Mouse (Mus musculus) CH12.LX (cell line): ENCODE measurements around the gene Iqcd.

Experiments used
- CTCF ChIP-seq, 2 experiments: IDR thresholded peaks in 1 of 2; conservative IDR thresholded peaks in 1 of 2; 2 replicates each; pipeline ENCODE4 v1.5.1; 2011 to 2012; ENCODE audit warnings: low read depth in 2 of 2, low read length in 2 of 2, improper control_type of control experiment in 1 of 2, inconsistent platforms in 1 of 2, mild to moderate bottlenecking in 1 of 2, moderate library complexity in 1 of 2
- ZC3H11A ChIP-seq: IDR thresholded peaks from 2 replicates; pipeline ENCODE4 v1.6.1; 2012; ENCODE audit warnings: low read depth, mild to moderate bottlenecking, inconsistent platforms, low read length, improper control_type of control experiment

DNA sequence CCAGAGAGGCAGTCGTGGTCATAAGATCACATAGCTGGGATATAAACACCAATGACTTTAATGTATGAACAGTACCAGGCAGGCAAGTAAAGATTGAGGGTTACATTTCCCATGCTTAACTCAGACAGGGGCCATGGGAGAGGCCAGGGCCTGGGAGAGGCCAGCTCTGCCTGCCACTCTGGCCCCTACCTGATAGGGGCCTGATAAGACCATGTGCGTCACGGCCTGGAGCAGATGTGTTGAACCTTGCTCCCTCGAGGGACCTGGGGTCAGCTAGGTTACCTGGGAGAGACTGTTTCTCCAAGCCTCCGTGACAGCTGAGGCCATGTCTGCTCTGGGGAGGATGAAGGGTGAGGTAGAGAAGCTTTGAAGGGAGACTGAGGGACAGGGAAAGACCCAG lies 62.4 kb downstream of the Iqcd start:
- TF ChIP-seq ZC3H11A (no peak), CTCF (conservative IDR thresholded peaks at IDR 0.05 in 1 of 2, IDR thresholded peaks at IDR 0.05 in 1 of 2; ENCODE audit: low read depth in 2 of 2, low read length in 2 of 2) (no peak)
